Mouse (Mus musculus) MEL (cell line): Measurements from ENCODE around the gene Epo. TPM values are rescaled to one million over a fixed set of nuclear protein-coding genes. Genes with fewer than 3 reads are reported as not detected.

Source experiments
- DNase-seq: peaks from one replicate; pipeline ENCODE4 v3.0.0; 2011; ENCODE audit warnings: low read depth, low spot score
- H3K27ac ChIP-seq: 2 replicates; pipeline ENCODE4 v1.5.1; 2012; ENCODE audit warnings: low read depth, mild to moderate bottlenecking, control low read depth, low read length, moderate library complexity; ENCODE audit not compliant: control insufficient read depth
- H3K27me3 ChIP-seq, 2 experiments: fragments of 150-350 bp in 1 of 2; sonication (generic) in 1 of 2; 2 replicates each; pipeline ENCODE4 v1.6.1; 2012; ENCODE audit warnings: low read length in 2 of 2, mild to moderate bottlenecking in 2 of 2, improper control_type of control experiment in 1 of 2, moderate library complexity in 1 of 2; ENCODE audit not compliant: insufficient read depth in 2 of 2, control insufficient read depth in 1 of 2
- H3K36me3 ChIP-seq, 2 experiments: 2 replicates each; pipeline ENCODE4 v1.6.1; 2012 to 2014; ENCODE audit warnings: low read length in 2 of 2, improper control_type of control experiment in 1 of 2, inconsistent platforms in 1 of 2, mild to moderate bottlenecking in 1 of 2; ENCODE audit not compliant: insufficient read depth in 2 of 2, control insufficient read depth in 1 of 2
- H3K4me1 ChIP-seq, 2 experiments: fragments of 150-350 bp in 1 of 2; sonication (generic) in 1 of 2; 2 replicates each; pipeline ENCODE4 v1.6.1; 2012; ENCODE audit warnings: low read length in 2 of 2, improper control_type of control experiment in 1 of 2, mild to moderate bottlenecking in 1 of 2; ENCODE audit not compliant: insufficient read depth in 2 of 2, control insufficient read depth in 1 of 2
- H3K4me3 ChIP-seq, 2 experiments: fragments of 150-350 bp in 1 of 2; sonication (generic) in 1 of 2; 2 replicates each; pipeline ENCODE4 v1.5.1; 2012; ENCODE audit warnings: low read depth in 2 of 2, low read length in 2 of 2, mild to moderate bottlenecking in 2 of 2, moderate library complexity in 2 of 2, control low read depth in 1 of 2, improper control_type of control experiment in 1 of 2; ENCODE audit not compliant: control insufficient read depth in 1 of 2, insufficient read depth in 1 of 2
- H3K79me2 ChIP-seq: 2 replicates; pipeline ENCODE4 v1.6.1; 2012; ENCODE audit warnings: mild to moderate bottlenecking, low read length, moderate library complexity; ENCODE audit not compliant: control insufficient read depth, poor library complexity, insufficient read depth
- H3K9ac ChIP-seq: 2 replicates; pipeline ENCODE4 v1.6.1; 2012; ENCODE audit warnings: low read depth, mild to moderate bottlenecking, control low read depth, low read length, moderate library complexity; ENCODE audit not compliant: control insufficient read depth, poor library complexity, severe bottlenecking
- H3K9me3 ChIP-seq: fragments of 150-350 bp; sonication (generic); replicated peaks from 2 replicates; pipeline ENCODE4 v1.6.1; 2012; ENCODE audit warnings: mild to moderate bottlenecking, low read length, improper control_type of control experiment, moderate library complexity; ENCODE audit not compliant: insufficient read depth
- BHLHE40 ChIP-seq: IDR thresholded peaks from 2 replicates; pipeline ENCODE4 v1.6.1; 2012; ENCODE audit warnings: low read depth, mild to moderate bottlenecking, inconsistent platforms, low read length, improper control_type of control experiment, borderline replicate concordance
- CTCF ChIP-seq, 3 experiments: IDR thresholded peaks in 2 of 3; conservative IDR thresholded peaks in 1 of 3; 2 replicates each; pipeline ENCODE4 v1.5.1; 2011 to 2012; ENCODE audit warnings: low read length in 3 of 3, low read depth in 2 of 3, mild to moderate bottlenecking in 2 of 3, improper control_type of control experiment in 1 of 3, inconsistent platforms in 1 of 3, mixed read lengths in 1 of 3, moderate library complexity in 1 of 3; ENCODE audit not compliant: control insufficient read depth in 1 of 3, insufficient read depth in 1 of 3, poor library complexity in 1 of 3, severe bottlenecking in 1 of 3
- E2F4 ChIP-seq: IDR thresholded peaks from 2 replicates; pipeline ENCODE4 v1.6.1; 2011; ENCODE audit warnings: low read depth, low read length, improper control_type of control experiment, borderline replicate concordance
- ELF1 ChIP-seq: IDR thresholded peaks from 2 replicates; pipeline ENCODE4 v1.6.1; 2014; ENCODE audit warnings: low read depth, mild to moderate bottlenecking, inconsistent platforms, low read length, improper control_type of control experiment, moderate library complexity
- EP300 ChIP-seq, 2 experiments: IDR thresholded peaks; 2 replicates each; pipeline ENCODE4 v1.6.1; 2011; ENCODE audit warnings: improper control_type of control experiment in 2 of 2, low read length in 2 of 2, low read depth in 1 of 2, mild to moderate bottlenecking in 1 of 2
- ETS1 ChIP-seq: IDR thresholded peaks from 2 replicates; pipeline ENCODE4 v1.6.1; 2012; ENCODE audit warnings: low read depth, mild to moderate bottlenecking, inconsistent platforms, low read length, improper control_type of control experiment, moderate library complexity
- GATA1 ChIP-seq: IDR thresholded peaks from 2 replicates; pipeline ENCODE4 v1.6.1; 2011; ENCODE audit warnings: low read depth, low read length, improper control_type of control experiment
- JUND ChIP-seq: IDR thresholded peaks from 2 replicates; pipeline ENCODE4 v1.6.1; 2011; ENCODE audit warnings: low read depth, mild to moderate bottlenecking, improper control_type of control experiment, low read length
- KAT2A ChIP-seq: conservative IDR thresholded peaks from 2 replicates; pipeline ENCODE4 v1.6.1; 2012; ENCODE audit warnings: low read depth, low read length, improper control_type of control experiment, inconsistent platforms
- MAFK ChIP-seq: IDR thresholded peaks from 2 replicates; pipeline ENCODE4 v1.6.1; 2011; ENCODE audit warnings: low read depth, mild to moderate bottlenecking, low read length, improper control_type of control experiment, borderline replicate concordance
- MAX ChIP-seq: IDR thresholded peaks from 2 replicates; pipeline ENCODE4 v1.6.1; 2011; ENCODE audit warnings: low read length, improper control_type of control experiment
- MEF2A ChIP-seq: IDR thresholded peaks from 2 replicates; pipeline ENCODE4 v1.6.1; 2014; ENCODE audit warnings: low read depth, mild to moderate bottlenecking, inconsistent platforms, low read length, improper control_type of control experiment; ENCODE audit not compliant: poor library complexity, insufficient replicate concordance, severe bottlenecking; ENCODE audit errors: extremely low read depth
- MYB ChIP-seq: IDR thresholded peaks from 2 replicates; pipeline ENCODE4 v1.6.1; 2011; ENCODE audit warnings: mild to moderate bottlenecking, low read depth, low read length, improper control_type of control experiment
- MYC ChIP-seq: IDR thresholded peaks from 2 replicates; pipeline ENCODE4 v1.6.1; 2011; ENCODE audit warnings: low read depth, mild to moderate bottlenecking, low read length, improper control_type of control experiment, moderate library complexity
- NELFE ChIP-seq: IDR thresholded peaks from 2 replicates; pipeline ENCODE4 v1.6.1; 2011; ENCODE audit warnings: low read depth, low read length, improper control_type of control experiment
- NRF1 ChIP-seq: IDR thresholded peaks from 2 replicates; pipeline ENCODE4 v1.6.1; 2014; ENCODE audit warnings: low read depth, mild to moderate bottlenecking, inconsistent platforms, low read length, improper control_type of control experiment, moderate library complexity; ENCODE audit not compliant: poor library complexity, insufficient read depth, severe bottlenecking
- POLR2A ChIP-seq, 2 experiments: IDR thresholded peaks; 2 replicates each; pipeline ENCODE4 v1.6.1; 2011 to 2012; ENCODE audit warnings: low read length in 2 of 2, mild to moderate bottlenecking in 2 of 2, control low read depth in 1 of 2, improper control_type of control experiment in 1 of 2, low read depth in 1 of 2, moderate library complexity in 1 of 2; ENCODE audit not compliant: control insufficient read depth in 1 of 2, insufficient read depth in 1 of 2, poor library complexity in 1 of 2
- POLR2AphosphoS2 ChIP-seq: IDR thresholded peaks from 2 replicates; pipeline ENCODE4 v1.6.1; 2011; ENCODE audit warnings: low read length, improper control_type of control experiment
- RCOR1 ChIP-seq: IDR thresholded peaks from 2 replicates; pipeline ENCODE4 v1.6.1; 2012; ENCODE audit warnings: low read depth, mild to moderate bottlenecking, inconsistent platforms, low read length, improper control_type of control experiment
- SIN3A ChIP-seq: IDR thresholded peaks from 2 replicates; pipeline ENCODE4 v1.6.1; 2012; ENCODE audit warnings: low read length, improper control_type of control experiment, inconsistent platforms
- SMC3 ChIP-seq: IDR thresholded peaks from 2 replicates; pipeline ENCODE4 v1.6.1; 2011; ENCODE audit warnings: low read depth, low read length, improper control_type of control experiment
- TAL1 ChIP-seq: IDR thresholded peaks from 2 replicates; pipeline ENCODE4 v1.6.1; 2012; ENCODE audit warnings: mild to moderate bottlenecking, inconsistent platforms, low read length, moderate library complexity, mixed read lengths
- TBP ChIP-seq: IDR thresholded peaks from 2 replicates; pipeline ENCODE4 v1.8.0; 2011; ENCODE audit warnings: low read depth, low read length, improper control_type of control experiment
- UBTF ChIP-seq: IDR thresholded peaks from 2 replicates; pipeline ENCODE4 v1.6.1; 2012; ENCODE audit warnings: low read depth, mild to moderate bottlenecking, inconsistent platforms, low read length, improper control_type of control experiment, moderate library complexity, borderline replicate concordance; ENCODE audit not compliant: insufficient read depth
- ZC3H11A ChIP-seq: IDR thresholded peaks from 2 replicates; pipeline ENCODE4 v1.6.1; 2012; ENCODE audit warnings: low read depth, mild to moderate bottlenecking, inconsistent platforms, low read length, improper control_type of control experiment
- ZKSCAN1 ChIP-seq: IDR thresholded peaks from 2 replicates; pipeline ENCODE4 v1.6.1; 2012; ENCODE audit warnings: low read depth, mild to moderate bottlenecking, inconsistent platforms, low read length, improper control_type of control experiment, moderate library complexity
- ZNF384 ChIP-seq: IDR thresholded peaks from 2 replicates; pipeline ENCODE4 v1.6.1; 2012; ENCODE audit warnings: low read depth, mild to moderate bottlenecking, inconsistent platforms, low read length, improper control_type of control experiment
- polyA plus RNA-seq, 2 experiments: library from polyadenylated mRNA; stranded (reverse) in 1 of 2; unstranded in 1 of 2; fragments of >175 nt in 1 of 2; fragments of >200 nt in 1 of 2; gene quantifications; 2 replicates each; pipeline versions ENCODE4 v1.2.1 to v1.2.4; 2012; ENCODE audit warnings: low replicate concordance in 2 of 2, low read depth in 1 of 2; ENCODE audit not compliant: insufficient read length in 2 of 2, insufficient read depth in 1 of 2, missing spikeins in 1 of 2
- total RNA-seq: library from RNA; depleted of rRNA; stranded (reverse); fragments of 300-350 nt; gene quantifications from 2 replicates; pipeline ENCODE4 v1.2.3, GENCODE M21; 2012

Epo gene
- total and polyA plus RNA-seq, 3 experiments, result not detected

GRCm38 (mm10) chr5:137472252-137472904 lies 60.7 kb downstream of the Epo start:
- Histone ChIP-seq H3K27me3 (peaks cover 2 to 7% of the 10 kb centered on the region in 2 experiments; a peak in 3 of 4 replicates), H3K36me3 (peaks cover 0 to 3% of the 10 kb centered on the region in 2 experiments; a peak in 2 of 4 replicates), H3K4me1 (peaks cover 0 to 5% of the 10 kb centered on the region in 2 experiments; a peak in 2 of 4 replicates), H3K9me3 (no peaks in the 10 kb centered on the region), H3K79me2 (no peaks in the 10 kb centered on the region), H3K4me3 (no peak overlapping the region), H3K9ac (no peak overlapping the region), H3K27ac (no peak overlapping the region)
- DNase-seq, result peak; percentile 86
- TF ChIP-seq ZKSCAN1 (no peak), ELF1 (no peak), POLR2A (IDR thresholded peaks at IDR 0.05; ENCODE audit: control insufficient read depth in 1 of 2, insufficient read depth in 1 of 2, low read depth in 1 of 2, low read length in 2 of 2, poor library complexity in 1 of 2) (no peak), ZC3H11A (no peak), MAFK (no peak), GATA1 (peak; percentile 59), JUND (no peak), UBTF (no peak), MEF2A (no peak), MYC (no peak), TAL1 (no peak), SMC3 (no peak), NRF1 (no peak), MAX (no peak), TBP (0 out of 2 replicates have a peak, but pooled peaks have one; percentile 23), ZNF384 (peak; percentile 48; the same call in 1 of the 2 replicates), SIN3A (no peak), NELFE (no peak), ETS1 (no peak), RCOR1 (peak; percentile 44; the same call in 1 of the 2 replicates), E2F4 (no peak), POLR2AphosphoS2 (no peak), EP300 (IDR thresholded peaks at IDR 0.05; ENCODE audit: low read depth in 1 of 2, low read length in 2 of 2) (no peak), MYB (no peak), CTCF (IDR thresholded peaks at IDR 0.05 in 2 of 3, conservative IDR thresholded peaks at IDR 0.05 in 1 of 3; ENCODE audit: control insufficient read depth in 1 of 3, insufficient read depth in 1 of 3, low read depth in 2 of 3, low read length in 3 of 3, poor library complexity in 1 of 3, severe bottlenecking in 1 of 3) (no peak), KAT2A (no peak), BHLHE40 (no peak)
